Mouse (Mus musculus) liver, embryonic 12.5 days (tissue): Measurements from ENCODE around the gene Phldb1. TPM values are rescaled to one million over a fixed set of nuclear protein-coding genes. Genes with fewer than 3 reads are reported as not detected.

Source experiments
- ATAC-seq: fragments of 200-750 bp; cut with Nextera tagmentation; 2 replicates; pipeline ENCODE4 v1.8.0; 2017; ENCODE audit warnings: moderate number of reproducible peaks, mild to moderate bottlenecking, moderate library complexity
- H3K27ac ChIP-seq: fragments of 300-500 bp; sonication (generic); 2 replicates; pipeline ENCODE4 v1.5.1; 2016; ENCODE audit warnings: mild to moderate bottlenecking
- H3K27me3 ChIP-seq: fragments of 300-500 bp; sonication (generic); replicated peaks from 2 replicates; pipeline ENCODE4 v1.6.1; 2016; ENCODE audit warnings: mild to moderate bottlenecking, moderate library complexity
- H3K36me3 ChIP-seq: fragments of 300-500 bp; sonication (generic); 2 replicates; pipeline ENCODE4 v1.6.1; 2016; ENCODE audit warnings: mild to moderate bottlenecking, moderate library complexity
- H3K4me1 ChIP-seq: fragments of 300-500 bp; sonication (generic); 2 replicates; pipeline ENCODE4 v1.6.1; 2016
- H3K4me2 ChIP-seq: fragments of 300-500 bp; sonication (generic); 2 replicates; pipeline ENCODE4 v1.6.1; 2016; ENCODE audit warnings: mild to moderate bottlenecking, moderate library complexity
- H3K4me3 ChIP-seq: fragments of 300-500 bp; sonication (generic); 2 replicates; pipeline ENCODE4 v1.5.1; 2016; ENCODE audit warnings: mild to moderate bottlenecking, moderate library complexity
- H3K9ac ChIP-seq: fragments of 300-500 bp; sonication (generic); 2 replicates; pipeline ENCODE4 v1.6.1; 2016; ENCODE audit warnings: mild to moderate bottlenecking, moderate library complexity
- H3K9me3 ChIP-seq: fragments of 300-500 bp; sonication (generic); replicated peaks from 2 replicates; pipeline ENCODE4 v1.6.1; 2016; ENCODE audit warnings: mild to moderate bottlenecking, moderate library complexity
- WGBS: fragments of 180-500 bp; shearing (Covaris S2); methylation state at CpG from one replicate; pipeline ENCODE4 v1.1.7; 2016; ENCODE audit not compliant: insufficient replicate concordance; 5-methylcytosine and 5-hydroxymethylcytosine counted together
- polyA plus RNA-seq: library from polyadenylated mRNA; unstranded; fragments of >200 nt; fragmentation: Nextera tagmentation; extraction: Ambion mirVana; gene quantifications from 2 replicates; pipeline ENCODE4 v1.2.1, GENCODE M21; 2016

Gene Phldb1
- polyA plus RNA-seq, 1 experiment from 2014 or later, result 5.2 TPM

DNA sequence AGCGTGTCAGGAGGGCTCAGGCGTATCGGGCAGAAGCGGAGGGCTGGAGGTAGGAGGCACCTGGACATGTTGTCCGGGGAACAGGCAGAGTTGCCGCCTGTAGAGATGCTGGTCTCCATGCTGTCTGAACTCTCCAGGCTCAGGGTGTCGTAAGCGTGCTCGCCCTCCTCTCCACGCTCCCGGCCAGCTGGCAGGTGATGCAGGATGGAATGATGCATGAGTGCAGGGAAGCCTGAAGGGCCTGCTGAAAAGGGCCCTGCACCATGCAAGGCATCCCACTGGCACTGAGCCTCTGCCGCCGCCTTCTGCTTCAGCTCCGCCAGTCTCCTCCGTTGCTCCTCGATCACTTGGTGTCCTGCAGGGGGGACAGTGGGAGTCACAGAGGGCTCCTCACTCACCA, 37.1 kb downstream of the Phldb1 start:
- Histone ChIP-seq H3K27me3 (no peaks in the 10 kb centered on the region), H3K9me3 (no peaks in the 10 kb centered on the region), H3K36me3 (peaks cover 22% of the 10 kb centered on the region), H3K4me3 (no peak overlapping the region), H3K4me2 (no peak overlapping the region), H3K4me1 (no peaks in the 10 kb centered on the region), H3K27ac (no peak overlapping the region), H3K9ac (no peak overlapping the region)
- ATAC-seq, result no peak
- WGBS, result 84% methylated on average over 16 of the region's 16 CpGs

DNA sequence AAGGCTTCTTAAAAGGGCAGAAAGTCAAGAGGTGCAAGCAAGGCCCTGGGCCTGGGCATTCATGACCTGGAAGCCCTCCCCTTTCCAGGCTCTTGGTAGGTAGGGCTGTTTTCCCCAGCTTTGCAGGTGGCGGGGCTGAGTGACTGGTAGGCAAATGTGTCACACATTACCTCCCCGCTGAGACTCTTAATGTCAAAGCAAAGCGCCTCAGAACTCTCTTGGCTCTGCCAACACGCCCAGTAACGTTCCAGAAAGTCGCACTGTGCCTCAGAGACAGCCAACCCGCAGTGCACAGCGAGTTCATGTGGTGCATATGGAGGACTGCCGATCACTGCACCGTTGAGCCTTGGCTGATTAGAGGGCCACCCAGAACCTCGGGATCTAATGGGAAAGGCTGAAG, 41.9 kb downstream of the Phldb1 start:
- no peak for ATAC-seq
- Histone ChIP-seq H3K4me1 (peaks cover 20% of the 10 kb centered on the region), H3K4me3 (no peak overlapping the region), H3K27ac (no peak overlapping the region), H3K27me3 (no peaks in the 10 kb centered on the region), H3K9ac (no peak overlapping the region), H3K9me3 (no peaks in the 10 kb centered on the region), H3K4me2 (no peak overlapping the region), H3K36me3 (peaks cover 12% of the 10 kb centered on the region)
- 69% methylated on average over 11 of the region's 11 CpGs for WGBS

DNA sequence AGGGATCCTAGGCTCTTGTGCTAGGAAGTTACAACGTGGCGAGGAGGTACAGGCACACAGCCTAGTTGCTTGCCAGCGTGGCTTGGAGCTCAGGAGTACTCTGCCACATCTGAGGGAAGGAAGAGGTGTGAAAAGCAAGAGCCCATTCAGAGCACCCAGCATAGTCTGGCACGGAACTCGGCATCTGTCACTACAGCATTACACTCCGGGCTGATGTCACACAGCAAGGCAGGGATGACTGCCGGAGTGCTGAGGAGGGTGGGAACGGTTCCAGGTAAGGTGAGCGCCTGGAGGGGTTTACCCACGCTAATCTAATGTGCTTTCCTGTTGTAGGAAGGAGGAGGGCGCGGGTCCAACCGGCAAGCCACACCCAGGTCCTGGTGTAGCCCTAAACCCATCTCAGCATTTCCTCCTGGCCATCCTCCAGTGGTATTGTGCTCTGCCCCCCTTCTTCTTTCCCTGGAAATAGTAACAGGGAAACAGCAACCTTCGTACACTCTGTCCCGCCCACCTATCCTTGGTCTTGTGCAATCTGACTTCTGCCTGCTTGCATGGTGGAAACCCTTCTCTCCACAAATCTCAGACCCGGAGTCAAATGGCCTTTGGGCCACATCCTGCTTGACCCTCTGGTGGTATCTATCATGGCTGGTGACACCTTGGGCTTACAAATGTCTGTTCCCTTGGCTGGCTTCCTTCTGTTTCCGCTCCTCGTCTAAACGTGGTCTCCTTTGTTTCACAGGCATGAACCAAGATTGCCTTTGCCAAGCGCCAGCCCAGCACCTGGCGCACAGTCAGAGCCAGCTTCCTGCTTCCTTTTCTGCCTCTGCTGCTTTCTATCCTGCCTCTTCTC, 43.1 kb downstream of the Phldb1 start:
- ATAC-seq, result no peak
- H3K27me3 ChIP-seq, result no peaks in the 10 kb centered on the region
- no peak overlapping the region for H3K4me3 ChIP-seq
- H3K9me3 ChIP-seq, result no peaks in the 10 kb centered on the region
- no peak overlapping the region for H3K4me2 ChIP-seq
- H3K9ac ChIP-seq, result no peak overlapping the region
- H3K4me1 ChIP-seq, result peaks cover 20% of the 10 kb centered on the region
- peaks cover 14% of the 10 kb centered on the region for H3K36me3 ChIP-seq
- WGBS, result 53% methylated on average over 21 of the region's 21 CpGs
- H3K27ac ChIP-seq, result no peak overlapping the region

DNA sequence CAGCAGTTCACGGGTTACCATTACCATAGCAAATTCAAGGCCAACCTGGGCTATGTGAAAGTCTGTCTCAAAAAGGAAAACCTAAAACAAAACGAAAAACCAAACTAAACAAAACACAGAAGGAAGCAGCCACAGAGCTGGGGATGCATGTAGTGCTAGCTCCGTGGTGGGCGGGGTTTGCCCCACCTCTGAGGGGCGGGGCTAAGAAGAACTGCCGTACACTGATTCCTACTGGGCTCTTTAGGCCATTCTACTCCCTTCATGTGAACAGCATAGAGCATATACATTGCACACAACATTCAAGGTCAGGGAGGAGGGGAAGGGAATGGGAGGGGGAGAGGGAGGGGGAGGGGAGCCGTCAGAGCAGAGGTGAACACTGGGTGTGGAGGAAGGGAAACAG, 44.4 kb downstream of the Phldb1 start:
- no peaks in the 10 kb centered on the region for H3K9me3 ChIP-seq
- ATAC-seq, result peak; percentile 17; the same call in 1 of the 2 replicates
- H3K9ac ChIP-seq, result no peak overlapping the region
- H3K4me2 ChIP-seq, result no peak overlapping the region
- no peaks in the 10 kb centered on the region for H3K27me3 ChIP-seq
- peaks cover 20% of the 10 kb centered on the region for H3K4me1 ChIP-seq
- no peak overlapping the region for H3K27ac ChIP-seq
- peaks cover 14% of the 10 kb centered on the region for H3K36me3 ChIP-seq
- H3K4me3 ChIP-seq, result no peak overlapping the region
- 32% methylated on average over 7 of the region's 7 CpGs for WGBS

DNA sequence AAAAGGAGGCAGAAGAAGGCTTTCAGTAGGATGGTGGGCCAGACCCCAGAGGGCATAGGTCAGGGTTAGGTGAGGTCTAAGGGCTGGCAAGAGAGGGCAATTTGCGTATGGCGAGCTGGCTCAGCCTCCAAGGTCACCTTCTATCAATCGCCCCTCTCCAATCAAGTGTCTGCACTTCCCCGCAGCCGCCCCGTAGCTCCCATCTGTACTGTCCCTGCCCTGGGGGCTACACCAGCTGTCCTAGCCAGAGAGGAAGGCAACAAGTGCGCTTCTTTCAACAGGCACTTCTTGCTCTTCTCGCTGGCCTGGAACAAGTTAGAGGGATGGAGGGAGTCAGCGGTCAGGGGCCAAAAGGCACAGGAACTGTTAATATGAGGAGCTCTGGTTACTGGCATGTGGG, 47.0 kb downstream of the Phldb1 start:
- 70% methylated on average over 9 of the region's 9 CpGs for WGBS
- Histone ChIP-seq H3K4me3 (no peak overlapping the region), H3K4me2 (no peak overlapping the region), H3K27ac (no peak overlapping the region), H3K4me1 (peaks cover 20% of the 10 kb centered on the region), H3K9ac (no peak overlapping the region), H3K9me3 (no peaks in the 10 kb centered on the region), H3K27me3 (no peaks in the 10 kb centered on the region), H3K36me3 (peaks cover 12% of the 10 kb centered on the region)
- ATAC-seq, result no peak

DNA sequence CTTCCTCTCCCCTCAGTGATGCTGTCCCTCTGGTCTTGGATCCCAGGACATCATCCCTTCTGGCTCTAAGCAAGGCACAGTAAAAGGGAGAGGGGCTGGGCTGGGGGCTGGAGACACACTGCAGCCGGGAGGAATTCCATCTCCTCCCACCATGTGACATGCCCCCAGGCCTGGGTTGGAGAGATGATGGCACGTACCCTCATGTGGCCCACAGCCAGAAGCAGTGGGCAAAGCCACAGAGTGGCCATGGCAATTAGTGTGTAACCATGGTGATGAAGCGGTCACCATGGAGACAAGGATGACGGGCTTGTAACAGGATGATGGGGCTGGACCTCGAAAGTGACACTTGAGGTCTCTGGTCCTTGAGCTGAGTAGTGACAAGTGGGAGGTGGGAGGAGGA, 48.4 kb downstream of the Phldb1 start:
- ATAC-seq, result no peak
- H3K36me3 ChIP-seq, result peaks cover 12% of the 10 kb centered on the region
- H3K27me3 ChIP-seq, result peaks cover 4% of the 10 kb centered on the region; the same call in 1 of the 2 replicates
- WGBS, result 66% methylated on average over 5 of the region's 5 CpGs
- H3K9ac ChIP-seq, result no peak overlapping the region
- no peaks in the 10 kb centered on the region for H3K9me3 ChIP-seq
- H3K27ac ChIP-seq, result no peak overlapping the region
- no peak overlapping the region for H3K4me3 ChIP-seq
- H3K4me1 ChIP-seq, result peaks cover 11% of the 10 kb centered on the region
- no peak overlapping the region for H3K4me2 ChIP-seq

DNA sequence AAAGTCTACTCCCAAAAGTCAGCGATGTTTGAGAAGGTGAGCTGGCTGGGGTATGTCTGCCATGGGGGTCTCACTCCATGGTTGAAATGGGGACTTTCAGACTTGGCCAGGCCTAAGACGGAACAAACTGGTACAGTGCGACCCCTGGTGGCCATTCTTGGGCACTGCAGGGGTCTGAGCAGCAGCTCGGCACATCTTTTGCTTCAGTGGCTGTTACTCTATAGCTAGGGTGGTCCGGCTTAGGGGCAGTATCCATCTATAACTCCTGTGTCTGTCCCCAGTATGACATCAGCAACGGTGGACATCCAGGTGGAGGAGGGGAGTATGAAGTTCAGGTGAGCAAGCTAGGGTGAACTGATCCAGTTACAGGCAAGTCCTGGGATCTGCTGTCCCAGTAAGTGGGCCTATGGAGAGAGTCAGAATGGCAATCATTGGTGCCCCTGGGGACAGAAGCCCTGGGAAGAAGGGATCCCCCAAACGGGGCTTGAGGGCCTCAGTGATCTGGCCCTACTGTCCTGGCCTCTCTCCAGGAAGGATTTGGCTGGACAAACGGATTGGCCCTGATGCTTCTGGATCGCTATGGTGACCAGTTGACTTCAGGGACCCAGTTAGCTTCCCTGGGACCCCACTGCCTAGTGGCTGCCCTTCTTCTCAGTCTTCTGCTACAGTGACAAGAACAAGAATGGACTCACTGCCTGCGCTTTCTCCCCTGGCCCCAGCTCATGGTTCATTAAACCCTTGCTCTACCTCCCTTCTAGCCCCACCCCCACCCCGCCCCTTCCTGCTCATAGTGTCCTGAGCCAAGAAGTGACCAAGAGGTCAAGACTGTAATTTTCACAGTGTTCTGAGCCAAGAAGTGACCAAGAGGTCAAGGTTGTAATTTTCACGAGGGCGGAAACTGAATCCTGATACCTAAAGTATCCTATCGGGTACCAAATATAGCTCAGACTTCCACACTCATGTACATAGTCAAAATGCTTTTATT, 49.4 kb downstream of the Phldb1 start:
- WGBS, result 43% methylated on average over 14 of the region's 14 CpGs
- Histone ChIP-seq H3K27ac (no peak overlapping the region), H3K9ac (no peak overlapping the region), H3K27me3 (peaks cover 11% of the 10 kb centered on the region; the same call in 1 of the 2 replicates), H3K4me2 (no peak overlapping the region), H3K4me1 (peaks cover 1% of the 10 kb centered on the region; the same call in 1 of the 2 replicates), H3K36me3 (peaks cover 12% of the 10 kb centered on the region), H3K9me3 (no peaks in the 10 kb centered on the region), H3K4me3 (no peak overlapping the region)
- ATAC-seq, result no peak

DNA sequence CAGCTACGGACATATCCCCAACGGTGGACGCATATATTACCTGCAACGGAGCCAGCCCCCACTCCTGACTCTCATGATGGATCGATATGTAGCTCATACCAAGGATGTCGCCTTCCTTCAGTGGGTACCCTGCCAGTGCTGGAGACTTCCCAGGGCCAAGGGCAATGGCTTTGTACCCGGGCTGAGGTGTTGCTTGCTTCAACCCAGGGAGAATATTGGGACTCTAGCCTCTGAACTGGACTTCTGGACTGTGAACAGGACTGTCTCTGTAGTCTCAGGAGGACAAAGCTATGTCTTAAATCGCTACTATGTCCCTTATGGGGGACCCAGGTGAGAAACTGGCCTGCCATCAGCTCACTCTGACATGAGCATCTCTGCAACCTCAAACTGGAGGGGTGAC, 52.0 kb downstream of the Phldb1 start:
- Histone ChIP-seq H3K9ac (no peak overlapping the region), H3K4me3 (no peak overlapping the region), H3K4me1 (no peaks in the 10 kb centered on the region), H3K36me3 (peaks cover 10% of the 10 kb centered on the region), H3K4me2 (no peak overlapping the region), H3K27me3 (peaks cover 11% of the 10 kb centered on the region; the same call in 1 of the 2 replicates), H3K9me3 (no peaks in the 10 kb centered on the region), H3K27ac (no peak overlapping the region)
- WGBS, result 78% methylated on average over 8 of the region's 8 CpGs
- ATAC-seq, result no peak

DNA sequence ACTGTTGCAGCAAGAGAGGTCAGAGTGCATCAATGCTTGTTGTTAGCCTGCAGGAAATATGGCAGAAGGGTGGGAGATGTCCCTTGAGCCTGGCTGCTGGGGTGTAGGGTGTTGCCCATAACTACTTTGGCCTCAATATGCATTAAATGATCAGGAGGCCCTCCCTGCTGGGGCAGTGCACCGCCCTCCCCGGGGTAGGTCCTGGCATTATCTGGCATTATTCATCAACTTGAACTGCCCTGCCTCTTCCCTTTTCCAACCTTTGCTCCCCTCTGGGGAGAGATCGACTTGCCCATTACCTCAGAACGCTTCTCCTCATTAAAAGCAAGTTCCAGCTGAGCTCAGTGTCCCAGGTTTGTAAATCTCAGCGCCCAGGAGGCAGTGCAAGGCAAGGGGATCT, 55.4 kb downstream of the Phldb1 start:
- Histone ChIP-seq H3K27ac (no peak overlapping the region), H3K4me1 (no peaks in the 10 kb centered on the region), H3K27me3 (peaks cover 16% of the 10 kb centered on the region; the same call in 1 of the 2 replicates), H3K4me2 (no peak overlapping the region), H3K36me3 (no peaks in the 10 kb centered on the region), H3K9ac (no peak overlapping the region), H3K9me3 (no peaks in the 10 kb centered on the region), H3K4me3 (no peak overlapping the region)
- WGBS, result 60% methylated on average over 5 of the region's 5 CpGs
- no peak for ATAC-seq

DNA sequence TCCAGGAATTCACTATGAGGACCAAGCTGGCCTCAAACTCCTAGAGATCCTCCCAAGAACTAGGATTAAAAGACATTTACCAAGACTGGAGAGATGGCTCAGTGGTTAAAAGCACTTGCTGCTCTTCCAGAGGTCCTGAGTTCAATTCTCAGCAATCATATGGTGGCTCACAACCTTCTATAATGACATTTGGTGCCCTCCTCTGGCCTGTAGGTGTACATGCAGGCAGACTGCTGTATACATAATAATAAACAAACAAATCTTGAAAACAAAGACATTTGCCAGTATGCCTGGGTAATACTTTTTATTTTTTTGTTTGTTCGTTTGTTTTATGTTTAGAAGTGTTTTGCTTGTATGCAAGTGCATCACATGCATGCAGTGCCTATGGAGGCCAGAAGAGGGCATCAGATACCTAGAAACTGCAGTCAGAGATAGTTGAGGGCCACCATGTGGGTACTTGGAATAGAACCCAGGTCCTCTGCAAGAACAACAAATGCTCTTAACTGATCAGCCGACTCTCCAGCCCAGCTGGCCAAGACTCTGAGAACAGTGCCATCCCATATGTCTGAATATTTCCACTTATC, 56.6 kb downstream of the Phldb1 start:
- no peak overlapping the region for H3K27ac ChIP-seq
- H3K4me1 ChIP-seq, result no peaks in the 10 kb centered on the region
- H3K9ac ChIP-seq, result no peak overlapping the region
- H3K27me3 ChIP-seq, result peaks cover 23% of the 10 kb centered on the region
- H3K36me3 ChIP-seq, result no peaks in the 10 kb centered on the region
- 71% methylated on average over 2 of the region's 2 CpGs for WGBS
- H3K4me3 ChIP-seq, result no peak overlapping the region
- no peak overlapping the region for H3K4me2 ChIP-seq
- H3K9me3 ChIP-seq, result no peaks in the 10 kb centered on the region
- no peak for ATAC-seq

DNA sequence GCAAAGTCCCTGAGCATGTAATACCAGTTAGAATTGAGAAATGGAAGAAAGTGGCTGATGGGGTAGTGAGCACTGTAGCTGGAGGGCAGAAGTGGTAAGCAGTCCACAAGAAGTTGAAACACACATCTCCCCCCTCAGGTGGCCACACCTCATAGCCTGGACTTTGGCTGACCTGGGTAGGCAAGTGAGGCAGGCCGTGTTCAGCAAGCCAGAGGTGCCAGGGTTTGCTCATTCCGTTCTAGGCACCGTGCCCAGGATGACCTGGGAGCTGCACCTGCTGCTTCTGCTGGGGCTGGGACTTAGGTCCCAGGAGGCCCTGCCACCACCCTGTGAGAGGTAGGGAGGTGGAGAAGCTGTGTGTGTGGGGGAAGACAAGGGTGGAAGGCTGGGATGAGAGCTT, 62.0 kb downstream of the Phldb1 start, which contains the start of gene Treh:
Gene Treh (plus strand): TSS at position 229 of the 400 bp plus-strand sequence.
- 63% methylated on average over 3 of the region's 3 CpGs for WGBS
- Histone ChIP-seq H3K9ac (no peak within 1 kb of the TSS), H3K36me3 (no peaks in the 10 kb centered on the region), H3K9me3 (no peaks in the 10 kb centered on the region), H3K27me3 (peaks cover 12% of the 10 kb centered on the region; the same call in 1 of the 2 replicates), H3K4me2 (no peak within 1 kb of the TSS), H3K4me1 (no peaks in the 10 kb centered on the region), H3K27ac (no peak within 1 kb of the TSS), H3K4me3 (no peak within 1 kb of the TSS)
- no peak for ATAC-seq
